Mouse (Mus musculus) adrenal gland, postnatal 36 days (tissue): ENCODE measurements around the gene Ipo9. TPM values are rescaled to one million over a fixed set of nuclear protein-coding genes. Genes with fewer than 3 reads are reported as not detected.
"Not testable (repeated sequence)": the region's sequence is repeated elsewhere in the genome, so short reads cannot be mapped to it uniquely, and the experiment has no call there.

ENCODE experiments used
- DNase-seq, 2 experiments: peaks; one replicate each; pipeline ENCODE4 v3.0.0; 2021; ENCODE audit warnings: mixed read lengths in 1 of 2
- total RNA-seq, 2 experiments: library from RNA; stranded (reverse); gene quantifications; 2 replicates each; pipeline ENCODE4 v1.2.3; 2021

The Ipo9 gene
- total RNA-seq, 2 experiments from 2014 or later: 66.0 to 81.5 TPM

- no peak for DNase-seq
Observed at GRCm38 (mm10) chr1:135430669-135431017, 344 bp upstream of the Ipo9 start.

- no peak for DNase-seq
Observed at GRCm38 (mm10) chr1:135427390-135427789, 2.9 kb downstream of the Ipo9 start.

- DNase-seq: no peak
Observed at GRCm38 (mm10) chr1:135426645-135427044, 3.7 kb downstream of the Ipo9 start.

- peak in 1 of 2 experiments; percentile 25 for DNase-seq
Observed at GRCm38 (mm10) chr1:135422772-135423171, 7.5 kb downstream of the Ipo9 start.

GRCm38 (mm10) chr1:135413996-135414395 lies 16.3 kb downstream of the Ipo9 start:
- peak; percentile 52 to 68 for DNase-seq

GRCm38 (mm10) chr1:135412130-135412529 lies 18.2 kb downstream of the Ipo9 start:
- DNase-seq: no peak

- DNase-seq: peak; percentile 66 to 75
Observed at GRCm38 (mm10) chr1:135410967-135411366, 19.3 kb downstream of the Ipo9 start.

GRCm38 (mm10) chr1:135408973-135409372 lies 21.3 kb downstream of the Ipo9 start:
- no peak for DNase-seq

GRCm38 (mm10) chr1:135405356-135405755 lies 24.9 kb downstream of the Ipo9 start:
- no peak for DNase-seq

GRCm38 (mm10) chr1:135401452-135402110 lies 28.7 kb downstream of the Ipo9 start:
- no peak for DNase-seq

GRCm38 (mm10) chr1:135399466-135399865 lies 30.8 kb downstream of the Ipo9 start:
- no peak for DNase-seq

GRCm38 (mm10) chr1:135385161-135385560 lies 45.1 kb downstream of the Ipo9 start:
- DNase-seq: peak; percentile 28 to 35

- no peak for DNase-seq
Observed at GRCm38 (mm10) chr1:135384171-135384570, 46.1 kb downstream of the Ipo9 start.

- not testable (repeated sequence) for DNase-seq
Observed at GRCm38 (mm10) chr1:135381560-135381959, 48.7 kb downstream of the Ipo9 start.

GRCm38 (mm10) chr1:135380071-135380991 lies 50.0 kb downstream of the Ipo9 start:
- no peak for DNase-seq

- no peak for DNase-seq
Observed at GRCm38 (mm10) chr1:135379048-135379447, 51.3 kb downstream of the Ipo9 start.

GRCm38 (mm10) chr1:135378576-135378975 lies 51.7 kb downstream of the Ipo9 start:
- no peak for DNase-seq

GRCm38 (mm10) chr1:135374868-135375581 lies 55.3 kb downstream of the Ipo9 start, which contains the start of gene Shisa4:
Shisa4 (minus strand) TSS chr1:135375237.
- peak; percentile 75 to 82 for DNase-seq

- DNase-seq: peak in 1 of 2 experiments; percentile 46
Observed at GRCm38 (mm10) chr1:135374175-135374867, 56.0 kb downstream of the Ipo9 start.

- no peak for DNase-seq
Observed at GRCm38 (mm10) chr1:135373171-135373677, 57.1 kb downstream of the Ipo9 start.

- no peak for DNase-seq
Observed at GRCm38 (mm10) chr1:135369415-135369814, 60.9 kb downstream of the Ipo9 start.

GRCm38 (mm10) chr1:135368982-135369381 lies 61.3 kb downstream of the Ipo9 start:
- peak; percentile 72 to 78 for DNase-seq
